Mouse (Mus musculus) heart, adult 2 months (tissue): ENCODE results near the gene Lamc1.

Experiments
- CTCF ChIP-seq: fragments of 200-600 bp; IDR thresholded peaks from 2 replicates; pipeline ENCODE4 v1.8.1; 2022; ENCODE audit warnings: antibody characterized with exemption, mild to moderate bottlenecking, moderate library complexity
- EP300 ChIP-seq: fragments of 200-500 bp; IDR thresholded peaks from 2 replicates; pipeline ENCODE4 v1.6.1; 2011; ENCODE audit warnings: low read depth, low read length, control low read depth; ENCODE audit not compliant: insufficient read depth
- POLR2A ChIP-seq: fragments of 200-500 bp; IDR thresholded peaks from 2 replicates; pipeline ENCODE4 v1.6.1; 2011; ENCODE audit warnings: mild to moderate bottlenecking, low read depth, low read length, control low read depth; ENCODE audit not compliant: insufficient read depth

GRCm38 (mm10) chr1:153367048-153367447, 34.5 kb upstream of the Lamc1 start:
- no peak for TF ChIP-seq EP300
- TF ChIP-seq CTCF = no peak
- no peak for TF ChIP-seq POLR2A
